Mouse (Mus musculus): Measurements from ENCODE around the gene Tmed4. TPM values are rescaled to one million over a fixed set of nuclear protein-coding genes. Genes with fewer than 3 reads are reported as not detected.

Gene Tmed4
- polyA plus RNA-seq, 1 experiment from 2014 or later, result 165 TPM

Other genes with a start within 250 kb of the Tmed4 start
- gene Camk2b, start 208.5 kb downstream of the Tmed4 start, polyA plus RNA-seq (2015; fragmentation: Nextera tagmentation; extraction: Ambion mirVana), result 5.8 and 6.8 TPM in 2 replicates
- 0.45 and 0.62 TPM in 2 replicates for gene A730071L15Rik, start 74.8 kb downstream of the Tmed4 start, polyA plus RNA-seq (2015; fragmentation: Nextera tagmentation; extraction: Ambion mirVana)
- gene Nudcd3, start 74.5 kb downstream of the Tmed4 start, polyA plus RNA-seq (2015; fragmentation: Nextera tagmentation; extraction: Ambion mirVana), result 28.4 and 33.3 TPM in 2 replicates
- gene Npc1l1, start 44.7 kb downstream of the Tmed4 start, polyA plus RNA-seq (2015; fragmentation: Nextera tagmentation; extraction: Ambion mirVana), result 26.5 and 43.4 TPM in 2 replicates
- 100 and 110 TPM in 2 replicates for gene Ddx56, start 7.1 kb downstream of the Tmed4 start, polyA plus RNA-seq (2015; fragmentation: Nextera tagmentation; extraction: Ambion mirVana)
- gene Ogdh, start 16.8 kb upstream of the Tmed4 start, polyA plus RNA-seq (2015; fragmentation: Nextera tagmentation; extraction: Ambion mirVana), result 171 and 189 TPM in 2 replicates
- gene Zmiz2, start 114.2 kb upstream of the Tmed4 start, polyA plus RNA-seq (2015; fragmentation: Nextera tagmentation; extraction: Ambion mirVana), result 9.2 and 9.3 TPM in 2 replicates
- 5,222 and 5,444 TPM in 2 replicates for gene Ppia, start 140.6 kb upstream of the Tmed4 start, polyA plus RNA-seq (2015; fragmentation: Nextera tagmentation; extraction: Ambion mirVana)
- gene H2afv, start 169.6 kb upstream of the Tmed4 start, polyA plus RNA-seq (2015; fragmentation: Nextera tagmentation; extraction: Ambion mirVana), result 393 and 415 TPM in 2 replicates
- gene Purb, start 201.0 kb upstream of the Tmed4 start, polyA plus RNA-seq (2015; fragmentation: Nextera tagmentation; extraction: Ambion mirVana), result 24.6 and 24.8 TPM in 2 replicates
- 2.3 and 3.1 TPM in 2 replicates for gene Myo1g, start 246.1 kb upstream of the Tmed4 start, polyA plus RNA-seq (2015; fragmentation: Nextera tagmentation; extraction: Ambion mirVana)